Mouse (Mus musculus) thymus, adult 18-20 months (tissue): Measurements from ENCODE around the gene Polr2i.

Source experiments
- DNase-seq, 2 experiments: peaks; one replicate each; pipeline ENCODE4 v3.0.0; 2022; ENCODE audit warnings: mixed read lengths in 2 of 2

Gene Polr2i

DNA sequence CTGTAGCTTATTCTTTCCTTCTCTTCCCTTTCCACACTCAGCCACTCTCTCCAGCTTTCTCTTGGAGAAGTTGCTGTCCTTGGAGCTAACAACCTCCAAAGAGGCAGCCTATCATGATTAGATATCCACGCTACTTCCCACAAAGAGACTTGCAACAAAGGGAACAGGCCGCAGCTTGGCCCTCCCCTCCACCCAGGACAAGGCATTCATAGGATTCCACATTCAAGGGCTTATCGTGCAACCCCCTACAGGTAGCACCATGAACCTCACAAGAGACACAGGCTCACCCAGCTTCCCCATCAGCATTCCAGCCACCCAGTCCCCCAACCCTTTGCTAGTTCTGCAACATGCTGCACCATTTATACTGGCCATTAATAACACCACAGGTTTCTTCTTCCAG lies 35.0 kb downstream of the Polr2i start:
- DNase-seq, result no peak

DNA sequence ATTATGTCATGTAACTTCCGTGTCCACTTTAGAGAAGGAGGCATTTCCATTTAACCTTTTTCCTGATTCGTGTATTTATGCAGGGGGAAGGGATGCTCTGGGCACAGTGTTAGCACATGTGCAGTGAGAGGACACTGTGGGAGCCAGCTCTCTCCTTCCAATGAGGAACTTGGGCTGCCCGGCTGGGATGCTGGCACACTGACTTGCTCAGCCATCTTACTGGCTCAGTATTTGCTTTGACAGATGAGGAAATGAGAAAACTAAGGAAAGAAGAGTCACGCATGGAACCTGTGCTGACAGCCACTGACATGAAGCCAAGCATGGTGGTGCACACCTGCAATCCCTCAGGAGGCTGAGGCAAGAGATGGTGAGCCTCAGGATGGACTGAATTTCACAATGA lies 37.9 kb downstream of the Polr2i start:
- DNase-seq, result no peak

- no peak for DNase-seq
Measured at GRCm38 (mm10) chr7:30274383-30274782, 42.6 kb downstream of the Polr2i start.

DNA sequence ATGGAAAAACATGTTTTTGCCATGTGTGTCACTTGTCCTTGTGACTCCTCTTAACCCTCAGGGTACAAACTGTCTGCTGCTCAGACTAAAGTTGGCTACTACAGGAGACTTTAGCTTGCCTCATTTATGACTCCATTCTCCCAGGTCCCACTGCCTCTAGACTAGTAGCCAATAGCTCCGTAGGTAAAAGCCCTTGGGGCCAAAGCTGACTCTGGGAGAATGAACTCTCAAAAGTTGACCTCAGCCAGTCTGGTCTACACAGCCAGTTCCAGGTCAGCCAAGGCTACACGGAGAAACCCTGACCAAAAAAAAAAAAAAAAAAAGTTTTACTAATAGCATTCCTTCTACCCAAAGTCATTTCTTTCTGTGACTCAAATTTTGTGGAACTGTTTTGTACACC lies 47.2 kb downstream of the Polr2i start:
- no peak for DNase-seq

DNA sequence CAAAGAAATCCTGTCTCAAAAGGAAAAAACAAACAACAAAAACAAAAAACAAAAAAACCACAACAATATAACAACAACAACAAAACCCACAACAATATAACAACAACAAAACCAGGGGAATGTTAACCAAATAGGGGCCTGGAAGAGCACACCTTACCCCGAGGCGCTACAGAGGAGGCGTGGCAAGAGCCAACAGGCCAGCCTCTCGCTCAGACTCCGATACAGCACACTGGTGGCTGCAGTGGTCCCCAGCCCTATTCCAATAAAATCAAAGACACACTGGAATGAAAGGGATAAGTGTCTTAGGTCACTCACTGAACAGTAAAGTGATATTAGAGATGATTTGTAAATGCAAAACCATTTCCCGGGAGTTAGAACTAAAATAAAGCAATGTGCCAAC lies 47.8 kb downstream of the Polr2i start:
- DNase-seq, result no peak

DNA sequence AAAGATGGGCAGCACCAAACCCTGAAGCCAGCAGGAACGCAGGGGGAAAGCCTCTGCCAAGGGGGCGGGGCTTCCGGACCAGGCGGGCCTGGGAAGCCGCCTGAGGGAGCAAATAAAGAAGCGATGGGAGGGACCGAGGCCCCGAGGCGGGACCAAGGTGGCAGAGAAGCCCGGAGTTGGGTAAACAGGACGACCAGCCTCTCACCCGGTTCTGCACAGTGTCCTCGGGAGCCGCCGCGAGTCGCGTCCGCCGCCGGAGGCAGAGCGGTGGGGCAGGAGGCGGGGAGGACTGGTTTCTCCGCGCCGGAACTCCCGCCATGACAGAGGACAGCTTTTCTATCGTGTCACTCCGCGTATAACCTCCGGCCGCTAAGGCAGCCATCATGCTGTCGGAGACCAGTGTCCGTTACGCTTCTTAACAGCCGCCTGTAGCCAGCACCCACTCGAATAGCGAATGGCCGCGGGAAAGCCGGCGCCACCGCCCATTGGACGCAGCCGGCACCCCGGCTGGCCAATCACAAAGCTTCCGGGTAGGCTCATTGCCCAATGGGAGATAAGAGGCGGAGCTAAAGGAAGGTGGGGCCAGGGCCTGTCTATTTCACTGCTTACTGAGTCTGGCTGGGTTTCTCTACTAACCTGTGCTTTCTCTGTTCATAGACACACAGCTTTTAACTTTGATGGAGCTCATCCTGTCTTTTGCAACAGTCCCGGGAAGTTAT lies 48.4 kb downstream of the Polr2i start, which contains the start of the genes Thap8 and Wdr62:
TSS of gene Thap8 (plus strand) at position 144 of the 719 bp plus-strand sequence.
TSS of gene Wdr62 (minus strand) at position 469 of the 719 bp plus-strand sequence.
- peak; percentile 81 to 82 for DNase-seq

DNA sequence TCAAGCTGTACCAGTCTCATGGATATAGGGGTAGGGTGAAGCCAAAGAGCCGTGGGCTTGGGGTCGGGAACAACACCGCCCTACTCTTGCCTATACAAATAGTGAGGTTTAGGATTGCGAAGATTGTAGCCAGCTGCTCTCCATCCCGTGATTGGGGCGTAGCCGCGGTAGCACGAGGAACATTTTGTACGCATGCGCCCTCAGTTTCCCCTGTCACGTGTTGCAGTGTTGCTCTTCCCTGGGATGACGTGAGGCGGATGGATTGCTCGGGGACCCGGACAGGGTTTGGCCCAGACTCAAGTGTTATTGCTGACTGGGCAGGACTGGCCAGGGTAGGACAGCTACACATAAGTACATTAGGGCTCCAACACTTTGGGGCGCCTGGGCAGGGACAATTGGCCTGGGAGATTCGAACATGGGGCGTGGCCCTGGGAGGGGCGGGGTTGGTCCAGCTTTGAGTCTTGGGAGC lies 49.0 kb downstream of the Polr2i start:
- DNase-seq, result peak; percentile 64 to 76

GRCm38 (mm10) chr7:30281522-30281921 lies 49.8 kb downstream of the Polr2i start:
- DNase-seq, result no peak

- DNase-seq, result no peak
Measured at GRCm38 (mm10) chr7:30282740-30283139, 51.0 kb downstream of the Polr2i start.
